ENCODE assay signal across 10 mouse cellular contexts in the genomic region with DNA sequence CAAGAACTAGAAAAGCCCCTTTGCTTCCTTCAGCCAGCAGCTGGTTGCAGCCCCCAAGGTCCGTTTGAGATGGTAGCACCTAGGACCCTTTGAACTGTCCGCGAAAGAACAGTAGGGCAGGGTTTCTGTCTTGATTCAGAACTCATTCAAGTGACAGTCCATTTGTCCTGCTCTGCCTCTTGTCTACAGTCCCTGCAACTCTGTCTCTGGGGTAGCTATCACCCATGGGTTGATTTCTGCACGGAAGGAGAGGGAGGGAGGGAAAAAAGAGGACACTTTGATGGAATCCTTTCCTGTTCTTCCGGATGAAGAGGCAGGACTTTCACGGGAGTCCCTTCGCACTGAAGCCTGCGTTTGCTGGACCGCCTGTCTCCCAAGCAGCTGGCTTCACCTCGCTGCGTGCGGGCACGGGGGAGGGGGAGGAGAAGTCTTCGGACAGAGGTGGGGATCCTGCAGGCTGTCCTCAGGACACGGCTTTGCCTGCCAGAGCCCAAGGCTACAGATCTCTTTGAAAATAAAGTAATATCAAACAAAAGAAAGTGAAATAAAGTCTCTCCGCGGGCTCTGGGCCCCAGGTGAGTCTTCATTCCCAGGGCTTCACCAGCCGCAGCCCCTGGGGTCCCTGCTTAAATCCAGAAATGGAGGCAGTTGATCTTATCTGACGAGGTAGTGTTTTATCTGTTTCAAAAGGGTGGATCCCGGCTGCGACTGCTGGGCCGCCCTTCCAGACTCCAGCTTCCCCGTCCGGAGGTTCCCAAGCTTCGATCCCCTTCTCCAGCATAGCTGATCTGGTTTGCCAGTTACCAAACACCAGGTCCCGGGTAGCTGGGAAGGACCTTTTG. TPM values are rescaled to one million over a fixed set of nuclear protein-coding genes. Genes with fewer than 3 reads are reported as not detected.
DNase-seq lines count a peak whose midpoint lies in the region; ATAC-seq and TF ChIP-seq lines count a peak whose summit lies in the region.
"Had no signal": no experiment of that assay in that cellular context is flagged by ENCODE, and none has a peak within 500 bp of the region (broad histone marks: within the 10 kb centered on the region; RNA-seq: fewer than 3 reads in every experiment).

No protein-coding gene starts in this region.

- TF ChIP-seq CTCF in E14TG2a.4 (conservative IDR thresholded peaks at IDR 0.05; ENCODE audit: low read length) = no peak

- WGBS in heart, embryonic 10.5 days = under 1% methylated on average over 26 of the region's 26 CpGs
- WGBS in embryonic facial prominence, embryonic 12.5 days = under 1% methylated on average over 26 of the region's 26 CpGs

- peak overlapping the region; percentile 24 for H3K4me2 ChIP-seq in embryonic facial prominence, embryonic 12.5 days (replicated peaks)

- no peak for DNase-seq in heart, embryonic 10.5 days (ENCODE audit: low spot score)
- no peak for DNase-seq in heart, adult 8-10 months (ENCODE audit: low spot score)
- peak; percentile 52 to 67 for DNase-seq in kidney, postnatal 4 days
- DNase-seq in c-Kit-positive CD71-positive TER-119-positive erythroid progenitor cells, embryonic 14.5 days (ENCODE audit: low spot score) = no peak
- DNase-seq in layer of hippocampus, adult 8-10 months (ENCODE audit: low spot score in 2 of 2) = no peak
- no peak for DNase-seq in layer of hippocampus, adult 9-11 months
- DNase-seq: layer of hippocampus, postnatal 36 days had no signal

- no peak overlapping the region for H3K9ac ChIP-seq in embryonic facial prominence, embryonic 12.5 days

- H3K4me3 ChIP-seq in heart, embryonic 10.5 days = peak overlapping the region; percentile 53
- peak overlapping the region; percentile 41 for H3K4me3 ChIP-seq in E14TG2a.4 (replicated peaks; ENCODE audit: low read length)
- peak overlapping the region; percentile 14 for H3K4me3 ChIP-seq in embryonic facial prominence, embryonic 12.5 days
- H3K4me3 ChIP-seq: myocyte had no signal

- no peaks in the 10 kb centered on the region for H3K36me3 ChIP-seq in heart, embryonic 10.5 days
- no peaks in the 10 kb centered on the region for H3K36me3 ChIP-seq in E14TG2a.4 (ENCODE audit: insufficient read depth, low read length)
- H3K36me3 ChIP-seq in embryonic facial prominence, embryonic 12.5 days = no peaks in the 10 kb centered on the region

- H3K27ac ChIP-seq in heart, embryonic 10.5 days = peak overlapping the region; percentile 77
- no peak overlapping the region for H3K27ac ChIP-seq in embryonic facial prominence, embryonic 12.5 days

- no peak for ATAC-seq in embryonic facial prominence, embryonic 12.5 days (ENCODE audit: insufficient number of reproducible peaks, insufficient read depth, low FRiP score, low TSS enrichment)

- peaks cover 88% of the 10 kb centered on the region for H3K27me3 ChIP-seq in heart, embryonic 10.5 days (ENCODE audit: insufficient read depth, poor library complexity, severe bottlenecking)
- peaks cover 86% of the 10 kb centered on the region for H3K27me3 ChIP-seq in E14TG2a.4 (ENCODE audit: insufficient read depth, low read length)
- H3K27me3 ChIP-seq in embryonic facial prominence, embryonic 12.5 days = peaks cover 74% of the 10 kb centered on the region

- peaks cover 30% of the 10 kb centered on the region for H3K4me1 ChIP-seq in heart, embryonic 10.5 days
- H3K4me1 ChIP-seq in E14TG2a.4 (replicated peaks; ENCODE audit: low read depth, low read length) = peaks cover 68% of the 10 kb centered on the region
- H3K4me1 ChIP-seq in embryonic facial prominence, embryonic 12.5 days = 0 out of 2 replicates have a peak, but pooled peaks cover 4% of the 10 kb centered on the region

- H3K9me3 ChIP-seq in heart, embryonic 10.5 days = no peaks in the 10 kb centered on the region
- H3K9me3 ChIP-seq in E14TG2a.4 (ENCODE audit: low read length) = no peaks in the 10 kb centered on the region
- H3K9me3 ChIP-seq in embryonic facial prominence, embryonic 12.5 days = no peaks in the 10 kb centered on the region

RNA-seq across cellular contexts. Expression of a gene that starts 24.5 kb away (rescaled TPM):
- 35.1 and 60.0 TPM in 2 replicates for polyA plus RNA-seq in heart, embryonic 10.5 days (2016; fragmentation: Nextera tagmentation; extraction: Ambion mirVana)
- 1 to 10 TPM in 1 of 4 experiments, under 1 TPM in 3; 0.57 to 1.4 (median 0.69) TPM for total RNA-seq in heart, adult 8-10 months (2022)
- polyA plus RNA-seq in embryonic facial prominence, embryonic 12.5 days (2016; fragmentation: Nextera tagmentation; extraction: Ambion mirVana) = 54.6 and 55.2 TPM in 2 replicates
- not detected for total RNA-seq in layer of hippocampus, adult 8-10 months (2022)
- total RNA-seq: layer of hippocampus, postnatal 36 days had no signal

Comparison
In these comparisons a context has a peak if more than half of its experiments do, and no peak if none do; other contexts are left out.
1. DNase-seq: peak in kidney, postnatal 4 days (2 of 2); none in heart, embryonic 10.5 days (single experiment), heart, adult 8-10 months (single experiment), c-Kit-positive CD71-positive TER-119-positive erythroid progenitor cells, embryonic 14.5 days (single experiment), layer of hippocampus, adult 8-10 months (0 of 2) and layer of hippocampus, adult 9-11 months (single experiment).
2. Peak in every context shown above with its lines, with median percentiles within 50 percentile points of each other: H3K4me3 ChIP-seq.